Mouse (Mus musculus) lung, embryonic 16.5 days (tissue): ENCODE data around the gene Prrg2. TPM values are rescaled to one million over a fixed set of nuclear protein-coding genes. Genes with fewer than 3 reads are reported as not detected.

Source experiments
- ATAC-seq: fragments of 200-750 bp; cut with Nextera tagmentation; 2 replicates; pipeline ENCODE4 v1.8.0; 2017; ENCODE audit warnings: low read depth, mild to moderate bottlenecking, moderate library complexity
- H3K27ac ChIP-seq: fragments of 300-500 bp; sonication (generic); 2 replicates; pipeline ENCODE4 v1.5.1; 2014; ENCODE audit warnings: mild to moderate bottlenecking, control low read depth, low read length
- H3K27me3 ChIP-seq: fragments of 300-500 bp; sonication (generic); 2 replicates; pipeline ENCODE4 v1.6.1; 2014; ENCODE audit warnings: low read depth, low read length, mixed read lengths; ENCODE audit not compliant: control insufficient read depth, insufficient read depth
- H3K36me3 ChIP-seq: fragments of 300-500 bp; sonication (generic); 2 replicates; pipeline ENCODE4 v1.6.1; 2014; ENCODE audit warnings: low read length; ENCODE audit not compliant: control insufficient read depth, insufficient read depth
- H3K4me1 ChIP-seq: fragments of 300-500 bp; sonication (generic); replicated peaks from 2 replicates; pipeline ENCODE4 v1.6.1; 2014; ENCODE audit warnings: low read length, mixed read lengths; ENCODE audit not compliant: control insufficient read depth, insufficient read depth
- H3K4me2 ChIP-seq: fragments of 300-500 bp; sonication (generic); 2 replicates; pipeline ENCODE4 v1.6.1; 2014; ENCODE audit warnings: low read depth, low read length, control low read depth
- H3K4me3 ChIP-seq: fragments of 300-500 bp; sonication (generic); 2 replicates; pipeline ENCODE4 v1.5.1; 2014; ENCODE audit warnings: mild to moderate bottlenecking, low read length, control low read depth
- H3K9ac ChIP-seq: fragments of 300-500 bp; sonication (generic); 2 replicates; pipeline ENCODE4 v1.6.1; 2014; ENCODE audit warnings: low read length, control low read depth
- H3K9me3 ChIP-seq: fragments of 300-500 bp; sonication (generic); 2 replicates; pipeline ENCODE4 v1.6.1; 2016; ENCODE audit warnings: low read length; ENCODE audit not compliant: control insufficient read depth
- WGBS: fragments of 180-500 bp; shearing (Covaris S2); extraction: QIAGEN DNeasy Blood & Tissue Kit; methylation state at CpG from one replicate; pipeline ENCODE4 v1.1.7; 2014; 5-methylcytosine and 5-hydroxymethylcytosine counted together
- polyA plus RNA-seq: library from polyadenylated mRNA; unstranded; fragments of >200 nt; fragmentation: Nextera tagmentation; extraction: Ambion mirVana; gene quantifications from 2 replicates; pipeline ENCODE4 v1.2.1, GENCODE M21; 2015

Prrg2 gene
- polyA plus RNA-seq, 1 experiment from 2014 or later, result 28.7 TPM

GRCm38 (mm10) chr7:45053931-45054510, 8.5 kb downstream of the Prrg2 start:
- Histone ChIP-seq H3K9me3 (no peaks in the 10 kb centered on the region), H3K4me1 (peaks cover 19% of the 10 kb centered on the region), H3K9ac (peak overlapping the region; percentile 76), H3K4me2 (peak overlapping the region; percentile 74), H3K27ac (peak overlapping the region; percentile 100), H3K4me3 (peak overlapping the region; percentile 90), H3K27me3 (no peaks in the 10 kb centered on the region), H3K36me3 (peaks cover 12% of the 10 kb centered on the region)
- WGBS, result under 1% methylated on average over 33 of the region's 33 CpGs
- peak; percentile 95 for ATAC-seq

- H3K27ac ChIP-seq, result peak overlapping the region; percentile 100
- peak overlapping the region; percentile 95 for H3K4me2 ChIP-seq
- H3K4me3 ChIP-seq, result peak overlapping the region; percentile 90
- ATAC-seq, result peak; percentile 62
- no peaks in the 10 kb centered on the region for H3K9me3 ChIP-seq
- H3K4me1 ChIP-seq, result peaks cover 19% of the 10 kb centered on the region
- peaks cover 19% of the 10 kb centered on the region for H3K36me3 ChIP-seq
- H3K9ac ChIP-seq, result peak overlapping the region; percentile 76
- no peaks in the 10 kb centered on the region for H3K27me3 ChIP-seq
- under 1% methylated on average over 22 of the region's 59 CpGs for WGBS
Measured at GRCm38 (mm10) chr7:45053117-45053930, 9.2 kb downstream of the Prrg2 start.

- Histone ChIP-seq H3K27me3 (no peaks in the 10 kb centered on the region), H3K4me2 (peak within 1 kb of the TSS; percentile 95), H3K27ac (peak within 1 kb of the TSS; percentile 100), H3K9ac (peak within 1 kb of the TSS; percentile 76), H3K4me1 (peaks cover 19% of the 10 kb centered on the region), H3K9me3 (no peaks in the 10 kb centered on the region), H3K4me3 (peak within 1 kb of the TSS; percentile 90), H3K36me3 (peaks cover 24% of the 10 kb centered on the region)
- ATAC-seq, result no peak
- 0% methylated on average over 10 of the region's 18 CpGs for WGBS
Measured at GRCm38 (mm10) chr7:45052862-45053116, 9.7 kb downstream of the Prrg2 start, which contains the start of gene Prr12. TSS of gene Prr12 (minus strand) at chr7:45052881.

- H3K9me3 ChIP-seq, result no peaks in the 10 kb centered on the region
- H3K27ac ChIP-seq, result peak overlapping the region; percentile 100
- peak overlapping the region; percentile 76 for H3K9ac ChIP-seq
- ATAC-seq, result no peak
- no peaks in the 10 kb centered on the region for H3K27me3 ChIP-seq
- peaks cover 19% of the 10 kb centered on the region for H3K4me1 ChIP-seq
- peaks cover 29% of the 10 kb centered on the region for H3K36me3 ChIP-seq
- peak overlapping the region; percentile 95 for H3K4me2 ChIP-seq
- peak overlapping the region; percentile 90 for H3K4me3 ChIP-seq
- WGBS, result under 1% methylated on average over 38 of the region's 38 CpGs
Measured at GRCm38 (mm10) chr7:45052181-45052861, 10.2 kb downstream of the Prrg2 start.

GRCm38 (mm10) chr7:45051601-45051974, 10.9 kb downstream of the Prrg2 start:
- H3K27ac ChIP-seq, result peak overlapping the region; percentile 100
- ATAC-seq, result no peak
- peak overlapping the region; percentile 76 for H3K9ac ChIP-seq
- H3K9me3 ChIP-seq, result no peaks in the 10 kb centered on the region
- peaks cover 33% of the 10 kb centered on the region for H3K36me3 ChIP-seq
- WGBS, result 2% methylated on average over 13 of the region's 13 CpGs
- peak overlapping the region; percentile 95 for H3K4me2 ChIP-seq
- peaks cover 19% of the 10 kb centered on the region for H3K4me1 ChIP-seq
- peak overlapping the region; percentile 90 for H3K4me3 ChIP-seq
- H3K27me3 ChIP-seq, result no peaks in the 10 kb centered on the region

- H3K27ac ChIP-seq, result peak overlapping the region; percentile 100
- ATAC-seq, result peak; percentile 14
- peak overlapping the region; percentile 76 for H3K9ac ChIP-seq
- no peaks in the 10 kb centered on the region for H3K9me3 ChIP-seq
- H3K4me1 ChIP-seq, result peaks cover 19% of the 10 kb centered on the region
- 7% methylated on average over 16 of the region's 16 CpGs for WGBS
- peaks cover 38% of the 10 kb centered on the region for H3K36me3 ChIP-seq
- H3K4me3 ChIP-seq, result peak overlapping the region; percentile 90
- peak overlapping the region; percentile 95 for H3K4me2 ChIP-seq
- no peaks in the 10 kb centered on the region for H3K27me3 ChIP-seq
Measured at GRCm38 (mm10) chr7:45050945-45051600, 11.4 kb downstream of the Prrg2 start.

GRCm38 (mm10) chr7:45048923-45049657, 13.4 kb downstream of the Prrg2 start:
- Histone ChIP-seq H3K9ac (no peak overlapping the region), H3K27ac (no peak overlapping the region), H3K4me1 (peaks cover 16% of the 10 kb centered on the region), H3K36me3 (peaks cover 53% of the 10 kb centered on the region), H3K4me3 (no peak overlapping the region), H3K4me2 (no peak overlapping the region), H3K9me3 (no peaks in the 10 kb centered on the region), H3K27me3 (no peaks in the 10 kb centered on the region)
- 84% methylated on average over 23 of the region's 23 CpGs for WGBS
- no peak for ATAC-seq

- Histone ChIP-seq H3K27ac (no peak overlapping the region), H3K36me3 (peaks cover 58% of the 10 kb centered on the region), H3K27me3 (no peaks in the 10 kb centered on the region), H3K9me3 (no peaks in the 10 kb centered on the region), H3K4me2 (no peak overlapping the region), H3K4me3 (no peak overlapping the region), H3K4me1 (peaks cover 16% of the 10 kb centered on the region), H3K9ac (no peak overlapping the region)
- ATAC-seq, result no peak
- 88% methylated on average over 38 of the region's 38 CpGs for WGBS
Measured at GRCm38 (mm10) chr7:45048001-45048890, 14.2 kb downstream of the Prrg2 start.
